Mouse (Mus musculus): ENCODE measurements around the gene Mucl1.
"Not testable (repeated sequence)": the region's sequence is repeated elsewhere in the genome, so short reads cannot be mapped to it uniquely, and the experiment has no call there.

Gene Mucl1

GRCm38 (mm10) chr15:103755369-103755768, at the start of gene Mucl1:
TSS of gene Mucl1 (minus strand) at chr15:103755469.
- no peak for DNase-seq (ENCODE audit: inconsistent ontology term)

- peak; percentile 12 for DNase-seq (ENCODE audit: inconsistent ontology term)
Measured at GRCm38 (mm10) chr15:103766836-103767235, 11.6 kb upstream of the Mucl1 start.

- DNase-seq (ENCODE audit: inconsistent ontology term): not testable (repeated sequence)
Measured at GRCm38 (mm10) chr15:103716861-103717260, 38.4 kb downstream of the Mucl1 start.

All from Muller cell, postnatal 12 days (primary cell).